Mouse (Mus musculus): ENCODE data around the gene Dach2. TPM values are rescaled to one million over a fixed set of nuclear protein-coding genes. Genes with fewer than 3 reads are reported as not detected.
"Not testable (repeated sequence)": the region's sequence is repeated elsewhere in the genome, so short reads cannot be mapped to it uniquely, and the experiment has no call there.

Gene Dach2
- under 1 TPM; 0.61 to 0.74 TPM for total RNA-seq (2021)
- long read RNA-seq, experiment 1: 0 reads
- long read RNA-seq, experiment 2: 0 reads

DNA sequence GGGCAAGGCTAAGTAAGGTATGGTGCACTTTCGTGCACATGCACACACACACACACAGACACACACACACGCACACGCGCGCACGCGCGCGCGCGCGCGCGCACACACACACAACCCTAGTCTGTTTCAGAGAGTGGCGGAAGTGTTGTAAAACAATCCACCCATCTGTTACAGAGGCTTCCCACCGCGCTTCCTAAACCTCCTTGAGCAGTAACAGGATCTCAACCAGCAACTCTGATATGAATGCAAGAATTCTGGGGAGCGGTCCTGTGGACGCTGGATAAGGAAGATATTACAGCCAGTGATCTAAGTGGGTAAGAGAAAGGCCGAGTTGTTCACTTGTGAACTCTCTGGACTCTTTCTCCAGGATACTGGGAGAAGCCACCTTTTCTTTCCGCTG is at the start of gene Dach2:
TSS of gene Dach2 (plus strand) at position 107 of the 400 bp plus-strand sequence.
- DNase-seq (ENCODE audit: low spot score in 2 of 2): no peak

DNA sequence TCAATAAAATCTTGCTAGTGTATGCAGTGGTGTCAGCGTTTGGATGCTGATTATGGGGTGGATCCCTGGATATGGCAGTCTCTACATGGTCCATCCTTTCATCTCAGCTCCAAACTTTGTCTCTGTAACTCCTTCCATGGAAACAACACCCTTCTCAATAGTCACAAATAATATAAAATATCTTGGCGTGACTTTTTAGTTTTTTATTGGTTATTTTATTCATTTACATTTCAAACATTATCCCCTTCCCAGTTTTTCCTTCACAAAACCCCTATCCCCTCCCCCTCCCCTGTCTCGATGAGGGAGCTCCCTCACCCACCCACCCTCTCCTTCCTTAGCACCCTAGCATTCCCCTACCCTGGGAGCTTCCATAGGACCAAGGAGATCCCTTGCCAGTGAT is 44.9 kb upstream of the Dach2 start:
- not testable (repeated sequence) for DNase-seq (ENCODE audit: low spot score in 2 of 2)

GRCm38 (mm10) chrX:113298031-113298430 is 721 bp downstream of the Dach2 start:
- peak; percentile 2 to 9 for DNase-seq (ENCODE audit: low spot score in 2 of 2)

- DNase-seq (ENCODE audit: low spot score in 2 of 2): no peak
These were observed 1.2 kb downstream of the Dach2 start for GRCm38 (mm10) chrX:113298468-113298867.

- no peak for DNase-seq (ENCODE audit: low spot score in 2 of 2)
These were observed 7.0 kb downstream of the Dach2 start for GRCm38 (mm10) chrX:113304323-113304722.

DNA sequence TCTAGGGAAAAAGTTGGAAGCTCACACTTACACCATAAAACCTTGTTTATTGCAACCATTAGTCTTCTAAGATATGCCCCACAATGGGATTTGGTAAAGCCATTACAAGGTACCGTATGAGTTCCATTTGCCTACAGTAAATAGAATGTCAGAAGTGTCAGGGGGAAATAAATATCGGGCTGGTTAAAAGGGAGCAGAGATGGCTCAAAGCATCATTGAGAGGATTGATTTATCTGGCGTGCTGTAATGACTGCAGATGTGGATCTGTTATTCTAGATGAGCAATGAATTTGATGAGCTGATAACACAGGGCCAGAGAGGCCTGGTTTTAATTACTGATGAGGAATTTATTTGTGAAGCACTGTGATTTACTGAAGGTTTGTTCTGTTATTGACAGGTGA is 40.8 kb downstream of the Dach2 start:
- no peak for DNase-seq (ENCODE audit: low spot score in 2 of 2)

DNA sequence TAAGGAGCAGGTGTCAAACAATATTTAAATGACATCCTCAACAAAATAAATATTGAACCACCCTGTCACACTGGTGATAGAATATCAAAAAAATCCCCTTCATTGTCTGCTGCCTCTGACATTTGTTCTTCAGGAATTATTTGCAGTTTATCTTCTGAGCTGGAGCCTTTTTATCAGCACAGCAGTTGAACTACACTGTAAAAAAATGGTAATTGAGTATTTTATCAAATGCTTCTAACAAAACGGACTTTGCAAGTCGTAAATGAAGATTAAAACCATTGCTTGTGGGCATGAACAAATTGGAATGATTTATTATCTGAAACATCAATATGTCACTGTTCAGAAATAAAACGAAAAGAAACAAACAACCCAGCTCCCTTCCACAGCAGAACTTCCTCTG is 97.1 kb downstream of the Dach2 start:
- DNase-seq (ENCODE audit: low spot score in 2 of 2): no peak

- DNase-seq (ENCODE audit: low spot score in 2 of 2): no peak
These were observed 111.4 kb downstream of the Dach2 start for GRCm38 (mm10) chrX:113408756-113409155.

- no peak for DNase-seq (ENCODE audit: low spot score in 2 of 2)
These were observed 124.3 kb downstream of the Dach2 start for GRCm38 (mm10) chrX:113421517-113422187.

DNA sequence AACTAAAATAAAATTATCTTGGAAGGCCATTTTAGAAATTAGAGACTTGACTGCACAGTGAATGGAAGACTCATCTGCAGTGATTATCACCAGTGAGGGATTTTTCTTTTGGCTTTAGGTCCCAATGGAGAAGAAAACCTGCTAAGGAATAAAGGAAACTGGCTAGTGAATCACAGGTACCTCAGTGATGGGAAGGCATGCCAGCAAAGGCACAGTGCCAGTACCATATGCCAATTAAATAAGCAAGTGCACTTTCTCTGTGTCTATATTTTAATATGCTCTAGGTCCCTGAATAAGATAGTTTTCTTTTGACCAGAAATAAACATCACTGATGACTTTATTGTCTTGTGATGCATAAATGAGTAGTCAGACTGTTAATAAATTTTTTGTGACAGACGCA is 184.8 kb downstream of the Dach2 start:
- DNase-seq (ENCODE audit: low spot score in 2 of 2): no peak

DNA sequence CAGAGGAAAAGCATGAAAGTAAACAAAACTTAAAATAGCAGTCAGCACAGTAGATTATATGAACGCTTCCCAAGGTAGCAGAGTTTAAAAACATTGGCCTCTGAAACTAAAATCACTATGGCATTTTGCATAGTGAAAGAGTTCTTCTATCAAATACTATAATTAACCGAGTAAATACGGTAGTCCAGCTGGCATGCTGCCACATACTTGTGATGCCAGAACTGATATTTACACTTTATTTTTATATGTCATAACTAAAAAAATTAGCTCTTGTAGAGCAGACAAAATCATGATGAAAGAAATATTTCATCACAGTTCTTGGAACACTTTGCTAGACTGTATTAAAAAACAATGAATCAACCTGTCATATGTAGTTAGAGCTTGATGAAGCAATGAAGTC is 247.8 kb downstream of the Dach2 start:
- no peak for DNase-seq (ENCODE audit: low spot score in 2 of 2)

GRCm38 (mm10) chrX:113563897-113564296 is 266.6 kb downstream of the Dach2 start:
- no peak for DNase-seq (ENCODE audit: low spot score in 2 of 2)

DNA sequence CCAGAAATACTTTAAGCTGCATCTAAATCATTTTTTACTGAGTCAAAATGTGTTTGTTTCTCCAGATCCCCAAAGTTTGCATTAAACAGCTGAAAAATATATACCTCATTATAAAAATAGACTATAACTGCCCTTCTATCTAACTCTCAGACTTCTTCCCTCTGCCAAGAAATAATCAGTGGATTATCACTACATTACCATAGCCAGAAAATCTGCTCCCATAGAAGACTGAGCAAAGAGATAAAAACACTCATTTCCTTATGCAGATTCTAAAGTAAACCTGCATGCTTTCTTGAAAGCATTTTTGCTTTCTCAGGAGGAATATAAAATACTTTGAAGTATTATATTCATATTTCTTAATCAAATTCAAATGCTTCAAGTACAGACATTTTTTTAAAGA is 368.8 kb downstream of the Dach2 start:
- no peak for DNase-seq (ENCODE audit: low spot score in 2 of 2)

DNA sequence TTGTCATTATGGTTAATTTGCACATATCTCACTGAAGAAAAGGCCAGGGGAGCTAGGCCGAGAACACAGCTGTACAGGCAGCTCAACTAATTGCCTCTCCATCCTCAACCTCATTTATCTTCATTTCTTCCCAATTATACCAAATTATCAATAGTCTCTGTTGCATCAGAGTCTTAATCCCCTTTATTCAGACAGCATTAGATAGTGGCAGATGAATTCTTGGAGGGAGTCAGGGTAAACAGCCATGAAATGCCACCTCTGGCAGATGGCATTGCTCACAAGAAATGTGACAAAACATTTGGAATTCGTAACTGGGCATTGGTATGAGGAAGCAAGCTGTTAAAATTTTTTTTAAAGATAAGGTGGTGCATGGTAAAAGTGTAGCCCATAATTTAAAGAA is 389.9 kb downstream of the Dach2 start:
- no peak for DNase-seq (ENCODE audit: low spot score in 2 of 2)

GRCm38 (mm10) chrX:113712363-113712762 is 415.1 kb downstream of the Dach2 start:
- no peak for DNase-seq (ENCODE audit: low spot score in 2 of 2)

GRCm38 (mm10) chrX:113724124-113724523 is 426.8 kb downstream of the Dach2 start:
- no peak for DNase-seq (ENCODE audit: low spot score in 2 of 2)

DNA sequence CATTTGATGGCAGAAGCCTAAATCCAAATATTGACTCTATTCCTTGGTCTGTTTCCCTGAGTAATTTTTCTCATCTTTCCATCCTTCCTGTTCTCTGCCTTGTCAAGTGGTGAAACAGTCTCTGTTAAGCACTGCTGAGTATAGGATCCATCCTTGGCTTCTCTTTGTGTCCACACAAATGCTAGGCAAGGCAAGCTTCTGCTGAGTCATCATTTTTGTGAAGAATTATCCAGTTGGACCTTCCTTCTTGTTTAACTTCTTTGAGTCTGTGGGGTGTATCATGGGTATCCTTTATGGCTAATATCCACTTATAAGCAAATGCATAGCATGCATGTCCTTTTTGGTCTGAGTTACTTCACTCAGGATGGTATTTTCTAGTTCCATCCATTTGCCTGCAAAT is 449.8 kb downstream of the Dach2 start:
- no peak for DNase-seq (ENCODE audit: low spot score in 2 of 2)

DNA sequence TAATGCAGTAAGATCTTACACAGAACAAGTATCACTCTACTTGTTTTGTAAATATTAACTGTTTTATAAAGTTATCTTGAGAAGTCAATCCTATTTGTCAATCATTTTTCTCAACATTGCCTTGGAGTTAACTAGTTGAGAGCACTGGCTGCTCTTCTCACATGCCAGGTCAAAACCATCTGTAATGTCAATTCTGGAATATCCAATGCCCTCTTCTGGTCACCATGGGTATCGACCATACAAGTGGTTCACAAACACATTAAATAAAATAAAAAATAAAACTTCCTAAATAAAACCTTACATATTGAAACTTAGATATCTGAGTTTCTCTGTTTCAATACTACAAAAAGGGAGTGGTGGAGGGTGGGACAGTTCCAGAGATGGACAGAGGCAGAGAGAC is 495.0 kb downstream of the Dach2 start:
- DNase-seq (ENCODE audit: low spot score in 2 of 2): no peak

DNA sequence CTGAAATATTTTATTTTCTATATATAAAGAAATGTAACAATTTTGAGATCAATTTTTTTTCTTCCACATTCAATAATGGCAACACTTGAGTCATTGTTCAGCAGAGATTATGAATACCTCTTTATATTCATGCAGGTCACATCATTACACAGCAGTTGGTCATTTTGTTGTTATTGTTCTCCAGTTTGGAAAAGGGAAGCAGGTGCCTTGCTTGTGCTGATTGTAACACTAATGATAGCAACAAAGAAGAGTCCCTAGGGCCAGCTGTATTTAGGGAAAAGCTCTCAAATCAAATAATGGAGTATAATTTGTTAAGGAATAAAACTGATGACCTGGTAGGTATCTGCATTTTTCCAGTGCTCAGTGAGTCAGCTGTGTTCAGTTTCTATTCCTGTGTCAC is 513.1 kb downstream of the Dach2 start:
- DNase-seq (ENCODE audit: low spot score in 2 of 2): no peak

DNA sequence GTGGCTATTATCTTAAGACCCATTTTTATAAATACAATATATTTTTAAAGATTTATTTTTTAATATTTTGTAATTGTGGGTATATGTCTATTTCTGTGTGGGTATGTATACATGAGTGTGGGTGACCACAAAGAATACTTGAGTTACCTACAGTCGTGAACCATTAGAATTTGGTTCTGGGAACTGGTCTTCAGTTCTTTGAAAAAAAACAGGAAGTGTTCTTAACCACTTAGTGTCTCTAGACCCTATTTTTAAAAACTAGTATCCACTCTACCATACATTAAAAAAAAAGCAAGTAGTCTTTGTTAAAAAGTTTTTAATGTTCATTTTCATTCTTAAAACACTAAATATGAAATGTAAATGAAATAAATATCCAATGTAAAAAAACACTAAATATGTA is 529.5 kb downstream of the Dach2 start:
- no peak for DNase-seq (ENCODE audit: low spot score in 2 of 2)

DNA sequence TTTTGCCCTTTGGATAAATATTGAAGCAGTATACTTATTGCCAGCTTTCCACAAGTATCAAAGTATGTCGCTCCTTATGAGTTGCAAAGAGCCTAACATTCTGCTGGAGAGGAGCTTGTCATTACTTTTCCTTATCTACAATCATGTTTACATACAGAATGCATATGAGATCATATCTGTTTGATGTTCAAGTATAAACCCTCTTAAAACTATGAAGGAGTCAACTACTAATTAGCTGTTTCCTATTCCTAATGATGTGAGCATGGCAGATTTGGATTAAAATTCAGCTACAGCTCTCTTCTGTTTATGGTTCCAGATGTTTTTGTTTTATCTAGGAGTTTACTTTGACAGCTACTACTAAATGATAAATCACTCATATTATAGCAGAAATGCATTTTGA is 535.8 kb downstream of the Dach2 start:
- no peak for DNase-seq (ENCODE audit: low spot score in 2 of 2)

GRCm38 (mm10) chrX:113867835-113868495 is 570.7 kb downstream of the Dach2 start:
- no peak for DNase-seq (ENCODE audit: low spot score in 2 of 2)

Measured in left cerebral cortex, adult 18-20 months (tissue).